Mouse (Mus musculus) embryo, embryonic 9.5 days (tissue): ENCODE data around the gene Gpbar1.
"Not testable (repeated sequence)": the region's sequence is repeated elsewhere in the genome, so short reads cannot be mapped to it uniquely, and the experiment has no call there.

ENCODE experiments used
- DNase-seq: peaks from one replicate; pipeline ENCODE4 v3.0.0-alpha.2; 2017; ENCODE audit errors: extremely low spot score

The Gpbar1 gene

DNA sequence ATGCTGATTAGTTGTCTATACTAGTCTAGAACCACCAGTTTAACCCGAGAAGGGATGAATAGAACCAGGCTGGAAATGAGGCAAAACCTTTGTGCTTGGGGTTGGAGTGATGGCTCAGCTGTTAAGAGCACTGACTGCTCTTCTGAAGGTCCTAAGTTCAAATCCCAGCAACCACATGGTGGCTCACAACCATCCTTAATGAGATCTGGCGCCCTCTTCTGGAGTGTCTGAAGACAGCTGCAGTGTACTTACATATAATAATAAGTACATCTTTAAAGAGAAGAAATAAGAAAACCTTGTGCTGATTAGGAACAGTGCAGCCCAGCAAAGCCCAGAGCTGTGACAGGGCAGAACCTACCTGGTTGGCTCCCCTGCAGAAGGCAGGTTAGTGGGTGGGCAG is 48.6 kb downstream of the Gpbar1 start:
- DNase-seq, result not testable (repeated sequence)
